Comparison of ENCODE assay signal across 8 mouse cellular contexts in genomic region chr9:107463509-107463908, GRCm38 (mm10).
A peak's percentile ranks its signal among the peaks of the same experiment; 100 is the strongest.
DNase-seq lines count a peak whose midpoint lies in the region; ATAC-seq and TF ChIP-seq lines count a peak whose summit lies in the region.

No protein-coding gene starts in this region.

- H3K9me3 ChIP-seq in heart, embryonic 12.5 days (replicated peaks), result no peaks in the 10 kb centered on the region
- H3K9me3 ChIP-seq in kidney, embryonic 16.5 days (ENCODE audit: low read length), result no peaks in the 10 kb centered on the region
- H3K9me3 ChIP-seq in stomach, embryonic 16.5 days (replicated peaks; ENCODE audit: control insufficient read depth, low read length), result no peaks in the 10 kb centered on the region

- no peak overlapping the region for H3K9ac ChIP-seq in heart, embryonic 12.5 days
- H3K9ac ChIP-seq in kidney, embryonic 16.5 days (replicated peaks; ENCODE audit: low read length), result no peak overlapping the region
- H3K9ac ChIP-seq in liver, adult 2 months (ENCODE audit: low read depth, low read length), result no peak overlapping the region
- H3K9ac ChIP-seq in stomach, embryonic 16.5 days (ENCODE audit: low read length), result no peak overlapping the region

- H3K4me2 ChIP-seq in heart, embryonic 12.5 days, result peak overlapping the region; percentile 25
- no peak overlapping the region for H3K4me2 ChIP-seq in kidney, embryonic 16.5 days (replicated peaks; ENCODE audit: low read depth, low read length)
- H3K4me2 ChIP-seq in stomach, embryonic 16.5 days (ENCODE audit: low read depth, low read length), result no peak overlapping the region

- H3K27ac ChIP-seq in heart, embryonic 12.5 days (ENCODE audit: poor library complexity, severe bottlenecking), result peak overlapping the region; percentile 79
- H3K27ac ChIP-seq in kidney, embryonic 16.5 days (ENCODE audit: low read length), result no peak overlapping the region
- H3K27ac ChIP-seq in liver, adult 2 months (replicated peaks; ENCODE audit: insufficient read depth, low read depth, low read length), result no peak overlapping the region
- no peak overlapping the region for H3K27ac ChIP-seq in stomach, embryonic 16.5 days (ENCODE audit: low read length)

- H3K27me3 ChIP-seq in C2C12 (ENCODE audit: control insufficient read depth, insufficient read depth, insufficient read length), result peaks cover 67% of the 10 kb centered on the region
- 0 out of 2 replicates have a peak, but pooled peaks cover 5% of the 10 kb centered on the region for H3K27me3 ChIP-seq in heart, embryonic 12.5 days (replicated peaks)
- H3K27me3 ChIP-seq in kidney, embryonic 16.5 days (ENCODE audit: insufficient read depth, low read length), result no peaks in the 10 kb centered on the region
- no peaks in the 10 kb centered on the region for H3K27me3 ChIP-seq in liver, adult 2 months (ENCODE audit: control insufficient read depth, insufficient read depth, low read length)
- 0 out of 2 replicates have a peak, but pooled peaks cover 2% of the 10 kb centered on the region for H3K27me3 ChIP-seq in stomach, embryonic 16.5 days (ENCODE audit: control insufficient read depth, insufficient read depth, low read length)

- DNase-seq in brain, adult 2 months (ENCODE audit: low read depth, low spot score), result peak; percentile 90
- peak; percentile 20 for DNase-seq in liver, adult 2 months (ENCODE audit: extremely low read depth, low read depth, low spot score)
- DNase-seq in neural tube, embryonic 10.5 days (ENCODE audit: extremely low spot score, low spot score), result peak; percentile 89

- peak; percentile 87 for TF ChIP-seq CTCF in C2C12 (IDR thresholded peaks at IDR 0.05; ENCODE audit: control insufficient read depth, insufficient read depth, insufficient read length)
- TF ChIP-seq CTCF in liver, adult 2 months (IDR thresholded peaks at IDR 0.05; ENCODE audit: low read depth, low read length), result peak; percentile 87

- ATAC-seq in erythroid progenitor cell, adult 5-6 weeks (replicated peaks; ENCODE audit: low FRiP score, poor library complexity, severe bottlenecking), result peak; percentile 74
- ATAC-seq in heart, embryonic 12.5 days (ENCODE audit: insufficient number of reproducible peaks, low FRiP score), result peak; percentile 65; the same call in 1 of the 2 replicates
- ATAC-seq in kidney, embryonic 16.5 days (ENCODE audit: low FRiP score, low TSS enrichment), result peak; percentile 86
- ATAC-seq in stomach, embryonic 16.5 days (ENCODE audit: insufficient read depth, low FRiP score), result peak; percentile 76; the same call in 1 of the 2 replicates

- H3K4me3 ChIP-seq in C2C12 (ENCODE audit: insufficient read depth, poor library complexity, severe bottlenecking), result no peak overlapping the region
- H3K4me3 ChIP-seq in heart, embryonic 12.5 days, result no peak overlapping the region
- no peak overlapping the region for H3K4me3 ChIP-seq in kidney, embryonic 16.5 days (ENCODE audit: low read length)
- H3K4me3 ChIP-seq in liver, adult 2 months (ENCODE audit: insufficient read depth, low read depth, low read length), result no peak overlapping the region
- no peak overlapping the region for H3K4me3 ChIP-seq in stomach, embryonic 16.5 days (replicated peaks; ENCODE audit: low read length)

- no peak overlapping the region for H3ac ChIP-seq in C2C12 (ENCODE audit: control insufficient read depth, insufficient read length, low read depth)

- peaks cover 40% of the 10 kb centered on the region for H3K4me1 ChIP-seq in heart, embryonic 12.5 days (replicated peaks)
- H3K4me1 ChIP-seq in kidney, embryonic 16.5 days (ENCODE audit: insufficient read depth, low read length), result no peaks in the 10 kb centered on the region
- H3K4me1 ChIP-seq in liver, adult 2 months (ENCODE audit: control insufficient read depth, insufficient read depth, low read length), result no peaks in the 10 kb centered on the region
- no peaks in the 10 kb centered on the region for H3K4me1 ChIP-seq in stomach, embryonic 16.5 days (ENCODE audit: control insufficient read depth, insufficient read depth, low read length)

- TF ChIP-seq POLR2A in liver, adult 2 months (IDR thresholded peaks at IDR 0.05; ENCODE audit: extremely low read depth, insufficient read depth, low read length), result no peak

- no peaks in the 10 kb centered on the region for H3K79me2 ChIP-seq in C2C12 (ENCODE audit: control insufficient read depth, insufficient read depth)
- H3K79me2 ChIP-seq in liver, adult 2 months (ENCODE audit: control insufficient read depth, insufficient read depth, low read length), result no peaks in the 10 kb centered on the region

- H3K36me3 ChIP-seq in C2C12 (ENCODE audit: control insufficient read depth, insufficient read depth), result no peaks in the 10 kb centered on the region
- H3K36me3 ChIP-seq in heart, embryonic 12.5 days, result no peaks in the 10 kb centered on the region
- H3K36me3 ChIP-seq in kidney, embryonic 16.5 days (ENCODE audit: insufficient read depth, low read length), result no peaks in the 10 kb centered on the region
- H3K36me3 ChIP-seq in liver, adult 2 months (ENCODE audit: control insufficient read depth, insufficient read depth, low read length), result no peaks in the 10 kb centered on the region
- H3K36me3 ChIP-seq in stomach, embryonic 16.5 days (ENCODE audit: control insufficient read depth, insufficient read depth, low read length), result no peaks in the 10 kb centered on the region

- 8% methylated on average over 7 of the region's 7 CpGs for WGBS in heart, embryonic 12.5 days
- WGBS in kidney, embryonic 16.5 days, result 10% methylated on average over 7 of the region's 7 CpGs
- WGBS in liver, adult 2 months, result 18% methylated on average over 7 of the region's 7 CpGs
- 13% methylated on average over 7 of the region's 7 CpGs for WGBS in stomach, embryonic 16.5 days

- H3K79me3 ChIP-seq in C2C12 (ENCODE audit: low read depth), result no peaks in the 10 kb centered on the region

TF ChIP-seq in C2C12, 6 proteins besides CTCF, POLR2A, EP300 and RAD21:
- no peak for TF ChIP-seq MYOD1 (IDR thresholded peaks at IDR 0.05; ENCODE audit: control insufficient read depth, insufficient read length, low read depth)
- no peak for TF ChIP-seq MYOG (IDR thresholded peaks at IDR 0.05; ENCODE audit: control insufficient read depth, extremely low read depth, insufficient read length)
- no peak for TF ChIP-seq FOSL1 (IDR thresholded peaks at IDR 0.05; ENCODE audit: insufficient read depth, low read length, poor library complexity, severe bottlenecking)
- no peak for TF ChIP-seq USF1 (IDR thresholded peaks at IDR 0.05; ENCODE audit: low read depth)
- TF ChIP-seq MAX (IDR thresholded peaks at IDR 0.05), result no peak
- no peak for TF ChIP-seq CEBPB (IDR thresholded peaks at IDR 0.05; ENCODE audit: low read depth)

Comparison
In these comparisons a context has a peak if more than half of its experiments do, and no peak if none do; other contexts are left out.
1. DNase-seq: peak in every context shown above with its lines; median percentile 90 in brain, adult 2 months; 89 in neural tube, embryonic 10.5 days; 20 in liver, adult 2 months.